Mouse (Mus musculus): ENCODE data around the gene Stn1.

Gene Stn1

DNA sequence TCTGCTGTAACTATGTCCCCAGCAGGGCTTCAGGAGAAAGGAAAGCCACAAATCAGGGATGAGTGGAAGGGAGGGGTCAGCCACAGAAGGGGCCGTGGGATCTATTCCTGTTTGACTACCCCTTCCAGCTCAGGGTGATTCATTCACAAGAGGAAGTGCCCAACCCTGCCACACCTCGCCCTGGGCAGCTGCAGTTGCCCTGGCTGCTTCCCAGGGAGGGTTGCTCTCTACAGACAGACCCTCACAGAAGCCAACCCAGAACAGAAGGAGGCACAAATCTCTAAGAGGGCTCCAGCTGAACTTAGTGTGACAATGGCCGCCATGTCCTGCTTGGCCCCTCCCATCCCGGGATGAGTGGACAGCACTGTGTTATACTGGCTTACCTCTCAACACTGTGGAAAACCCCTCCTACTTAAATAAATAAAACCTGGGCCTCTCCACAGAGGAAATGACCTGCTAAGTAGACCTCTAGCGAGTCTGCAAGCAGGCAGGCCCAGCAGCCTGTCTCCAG, 28.5 kb downstream of the Stn1 start:
- no peak for DNase-seq (ENCODE audit: low spot score)

- DNase-seq (ENCODE audit: low spot score) = no peak
Measured at GRCm38 (mm10) chr19:47508191-47508590, 29.1 kb downstream of the Stn1 start.

- DNase-seq (ENCODE audit: low spot score) = no peak
Measured at GRCm38 (mm10) chr19:47507128-47508121, 29.9 kb downstream of the Stn1 start.

- DNase-seq (ENCODE audit: low spot score) = no peak
Measured at GRCm38 (mm10) chr19:47503625-47504024, 33.7 kb downstream of the Stn1 start.

DNA sequence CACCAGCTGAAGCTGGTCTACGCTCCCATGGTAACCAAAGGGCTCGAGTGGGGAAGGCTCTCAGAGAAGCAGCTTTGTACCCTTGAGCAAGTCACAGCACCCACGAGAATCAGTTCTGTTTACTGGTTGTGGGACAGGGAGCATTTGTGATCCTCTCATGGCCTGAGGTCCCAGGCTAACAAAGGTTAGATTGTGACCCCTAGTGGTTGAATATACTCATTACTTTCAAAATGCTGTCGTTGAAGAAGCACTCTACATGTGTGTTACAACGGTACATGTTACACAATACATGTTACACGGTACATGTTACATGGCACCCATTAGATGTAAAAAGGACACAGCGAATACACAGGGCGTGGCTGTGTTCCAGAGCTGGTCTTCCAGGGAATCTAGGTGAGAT, 34.7 kb downstream of the Stn1 start:
- no peak for DNase-seq (ENCODE audit: low spot score)

DNA sequence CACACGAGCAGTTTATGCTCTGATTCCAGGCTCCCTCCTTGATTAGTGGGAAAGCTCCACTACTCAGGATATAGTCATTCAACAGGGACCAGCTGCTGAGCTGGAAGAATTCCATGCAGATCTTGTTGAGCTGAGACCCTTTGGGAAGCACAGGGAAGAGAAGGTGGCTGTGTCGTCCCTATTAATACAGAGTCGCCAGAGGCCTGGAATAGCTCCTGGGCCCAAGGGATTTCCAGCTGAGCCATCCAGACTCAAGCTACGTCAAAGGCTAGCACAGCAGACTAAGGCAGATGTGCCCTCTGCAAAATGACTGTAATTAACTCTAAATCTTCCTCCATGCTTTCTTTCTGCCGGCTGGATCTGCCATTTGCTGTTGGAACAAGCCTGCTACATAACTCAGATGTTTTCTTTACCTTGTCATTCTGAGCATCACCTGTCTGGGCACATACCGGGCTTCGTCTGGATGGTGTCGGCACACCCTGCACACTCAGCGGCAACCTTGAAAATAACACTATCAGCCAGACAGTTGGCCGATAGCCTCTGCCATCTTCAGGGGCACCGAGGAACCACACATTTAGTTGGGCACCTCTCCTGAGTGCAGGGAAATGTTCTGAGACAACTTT, 36.8 kb downstream of the Stn1 start:
- DNase-seq (ENCODE audit: low spot score) = no peak

- no peak for DNase-seq (ENCODE audit: low spot score)
Measured at GRCm38 (mm10) chr19:47499841-47500240, 37.5 kb downstream of the Stn1 start.

DNA sequence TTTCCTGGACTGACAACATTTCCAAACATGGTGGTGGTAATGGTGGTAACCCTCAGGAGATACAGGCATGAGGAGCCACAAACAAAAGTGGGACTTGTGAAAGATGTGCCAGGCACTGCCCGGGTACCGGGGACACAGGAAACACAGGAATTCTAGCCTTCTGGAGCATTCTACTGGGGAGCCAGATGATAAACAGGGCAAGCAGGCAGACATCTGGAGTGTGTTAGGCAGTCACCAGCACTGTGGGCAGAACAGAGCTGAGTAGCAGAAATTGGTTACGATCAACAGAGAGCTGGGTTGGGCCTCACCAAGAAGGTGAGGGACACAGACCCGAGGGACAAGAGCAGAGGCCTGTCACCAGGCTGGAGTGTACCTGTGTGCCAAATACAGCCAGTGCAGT, 38.4 kb downstream of the Stn1 start:
- no peak for DNase-seq (ENCODE audit: low spot score)

DNA sequence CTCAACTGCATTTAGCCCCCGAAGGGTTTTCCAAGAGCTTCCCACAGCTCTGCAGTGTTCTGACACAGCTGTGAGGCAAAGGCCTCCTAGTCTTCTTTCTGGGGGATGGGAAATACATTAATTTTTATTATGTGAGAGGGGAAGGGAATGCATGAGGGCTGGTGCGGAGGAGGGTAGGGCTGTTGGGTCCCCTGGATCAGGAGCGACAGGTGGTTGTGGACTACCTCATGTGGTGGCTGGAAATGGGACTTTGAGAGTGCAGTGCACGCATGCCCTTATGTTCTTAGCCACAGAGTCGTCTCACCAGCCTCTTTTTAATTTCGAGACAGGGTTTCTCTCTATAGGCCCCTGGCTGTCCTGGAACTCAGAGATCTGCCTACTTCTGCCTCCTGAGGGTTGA, 39.6 kb downstream of the Stn1 start:
- DNase-seq (ENCODE audit: low spot score) = no peak

DNA sequence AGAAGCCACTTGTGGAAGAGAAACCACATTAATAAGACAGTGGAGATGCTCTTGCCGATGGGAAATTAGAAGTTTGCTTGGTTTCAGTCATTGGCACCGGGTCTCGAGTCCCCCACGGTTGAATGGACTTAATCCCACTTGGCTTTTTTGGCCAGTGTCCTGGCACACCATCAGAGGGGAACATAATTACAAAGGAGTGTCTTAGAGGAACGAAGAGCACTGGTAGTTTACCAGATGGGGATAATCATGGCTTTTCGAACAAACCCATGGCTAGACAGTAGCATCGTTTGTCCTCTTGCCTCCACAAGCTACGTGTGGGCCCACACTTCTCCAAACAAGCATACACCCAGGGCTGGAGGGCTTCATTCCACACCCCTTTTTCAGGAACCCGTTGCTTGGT, 40.0 kb downstream of the Stn1 start:
- DNase-seq (ENCODE audit: low spot score) = no peak

DNA sequence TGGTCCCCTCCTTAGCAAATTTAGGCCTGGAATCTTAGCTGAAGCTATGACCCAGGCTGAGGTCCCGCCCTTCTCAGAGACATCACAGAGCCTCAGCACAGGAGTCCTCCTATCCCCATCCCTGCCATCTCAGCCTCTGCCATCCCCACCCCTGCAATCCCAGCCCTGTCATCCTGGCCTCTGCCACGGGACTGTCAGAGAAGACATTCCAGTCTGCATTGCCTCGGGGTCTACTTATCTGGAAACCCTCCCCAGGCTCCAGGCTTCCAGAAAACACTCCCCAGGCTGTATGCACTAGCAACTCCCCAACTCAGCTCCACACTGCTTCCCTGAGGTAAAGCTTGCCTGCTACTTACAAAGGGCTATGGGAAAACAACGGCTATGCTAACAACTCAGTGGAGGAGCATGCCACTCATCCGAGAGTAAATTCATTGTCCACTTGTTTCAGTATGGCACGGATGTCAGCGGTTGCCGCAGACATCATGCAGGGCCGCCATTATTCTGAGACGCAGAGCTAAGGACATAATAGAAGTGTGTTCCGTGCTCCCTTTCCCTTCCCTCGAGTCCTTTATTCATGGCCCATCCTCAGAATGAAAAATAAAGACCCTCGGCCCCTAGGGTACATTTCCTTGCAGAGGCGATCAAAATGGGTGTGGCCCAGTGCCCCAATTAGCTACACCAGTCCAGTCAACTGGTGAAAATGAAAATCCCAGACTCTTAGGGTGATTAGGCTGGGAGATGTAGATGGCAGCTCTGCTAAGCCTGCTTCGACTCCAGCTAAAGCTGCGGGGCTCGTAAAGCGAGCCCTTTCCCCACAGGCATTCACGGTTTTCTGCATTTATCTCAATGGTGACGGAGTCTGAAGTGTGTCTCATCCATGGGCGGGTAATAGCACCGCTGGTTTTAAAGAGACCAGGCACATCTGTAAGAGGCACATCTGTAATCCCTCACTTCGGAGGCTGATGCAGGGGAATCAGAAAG, 44.0 kb downstream of the Stn1 start:
- no peak for DNase-seq (ENCODE audit: low spot score)

DNA sequence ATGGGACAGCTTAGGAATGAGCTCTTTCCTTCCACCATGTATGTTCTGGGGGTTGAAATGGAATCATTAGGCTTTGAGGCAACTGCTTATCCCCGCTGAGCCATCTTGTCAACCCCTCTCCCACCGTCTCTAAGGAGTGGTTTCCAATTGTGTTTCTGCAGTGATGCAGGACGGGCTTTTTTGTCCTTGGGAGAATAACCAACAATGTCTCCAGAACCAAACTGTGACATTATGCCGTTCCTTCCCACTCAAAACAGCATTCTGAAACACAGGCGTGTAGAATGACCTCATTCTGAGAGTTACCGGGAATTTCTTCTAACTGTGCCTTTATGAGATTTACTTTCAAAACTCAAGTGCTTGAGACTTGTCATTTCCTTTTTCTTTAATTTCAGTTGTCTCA, 44.9 kb downstream of the Stn1 start:
- DNase-seq (ENCODE audit: low spot score) = no peak

- no peak for DNase-seq (ENCODE audit: low spot score)
Measured at GRCm38 (mm10) chr19:47491853-47492252, 45.5 kb downstream of the Stn1 start.

DNA sequence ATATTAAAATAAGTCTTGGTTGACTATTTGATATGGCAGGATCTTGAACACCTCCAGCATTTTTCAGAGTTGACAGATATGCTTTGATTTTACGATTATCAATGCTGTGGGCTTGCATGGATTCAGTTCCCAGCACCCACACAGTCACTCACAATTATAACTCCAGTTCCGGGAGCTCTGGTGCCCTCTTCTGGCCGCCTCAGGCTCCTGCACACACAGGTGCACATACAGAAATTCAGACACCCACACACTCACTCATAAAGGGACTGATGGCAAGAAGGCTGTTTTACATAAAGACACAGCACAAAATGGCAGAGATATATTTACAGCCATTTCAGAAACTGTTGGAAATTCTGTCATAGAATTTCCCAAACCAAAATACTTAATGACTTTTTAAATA, 48.1 kb downstream of the Stn1 start:
- DNase-seq (ENCODE audit: low spot score) = no peak

DNA sequence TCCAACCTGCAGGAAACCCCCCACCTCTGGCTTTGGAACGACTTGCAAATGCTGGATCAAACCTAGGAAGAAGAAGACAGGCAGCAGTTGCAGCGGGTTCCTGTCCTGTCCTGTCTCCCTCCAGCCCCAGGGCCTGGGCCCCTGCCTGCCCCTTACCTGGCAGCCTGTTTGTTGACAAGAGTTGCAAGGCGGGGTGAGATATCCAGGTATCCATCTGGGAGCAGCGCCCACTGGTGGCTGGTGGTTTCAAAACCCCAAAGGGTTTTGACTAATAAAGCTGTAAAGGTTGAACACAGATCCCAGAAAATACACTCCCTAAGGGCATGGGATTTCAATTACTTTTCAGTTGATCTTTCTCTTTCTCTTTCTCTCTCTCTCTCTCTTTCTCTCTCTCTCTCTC, 49.1 kb downstream of the Stn1 start:
- no peak for DNase-seq (ENCODE audit: low spot score)

- DNase-seq (ENCODE audit: low spot score) = no peak
Measured at GRCm38 (mm10) chr19:47487572-47487971, 49.7 kb downstream of the Stn1 start.

DNA sequence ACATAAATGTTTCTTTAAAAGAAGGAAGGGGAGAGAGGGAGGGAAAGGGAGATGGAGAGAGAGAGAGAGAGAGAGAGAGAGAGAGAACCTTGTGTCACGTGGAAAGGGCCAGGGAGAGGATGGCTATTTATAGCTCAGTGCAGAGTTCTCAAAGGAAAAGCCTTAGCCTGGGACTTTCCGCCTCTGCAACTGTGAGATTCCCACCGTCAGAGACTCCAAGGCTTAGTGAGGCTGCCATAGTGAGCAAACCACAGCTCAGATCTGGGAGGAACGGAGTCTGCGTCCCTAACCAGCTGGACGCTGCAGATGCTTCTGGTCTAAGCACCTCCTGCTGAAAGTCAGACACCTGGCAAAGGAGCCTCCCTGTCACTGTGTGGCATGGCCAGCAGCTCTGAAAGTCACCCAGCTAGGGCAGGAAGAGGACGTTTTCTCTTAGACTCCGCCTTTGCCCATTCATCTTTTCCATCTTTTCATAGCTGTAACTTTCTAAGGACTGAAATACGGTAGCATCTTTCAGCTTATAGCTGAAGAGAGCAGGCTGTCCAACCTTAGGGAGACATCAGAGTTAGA, 51.2 kb downstream of the Stn1 start:
- no peak for DNase-seq (ENCODE audit: low spot score)

GRCm38 (mm10) chr19:47484110-47484509, 53.2 kb downstream of the Stn1 start:
- DNase-seq (ENCODE audit: low spot score) = no peak

DNA sequence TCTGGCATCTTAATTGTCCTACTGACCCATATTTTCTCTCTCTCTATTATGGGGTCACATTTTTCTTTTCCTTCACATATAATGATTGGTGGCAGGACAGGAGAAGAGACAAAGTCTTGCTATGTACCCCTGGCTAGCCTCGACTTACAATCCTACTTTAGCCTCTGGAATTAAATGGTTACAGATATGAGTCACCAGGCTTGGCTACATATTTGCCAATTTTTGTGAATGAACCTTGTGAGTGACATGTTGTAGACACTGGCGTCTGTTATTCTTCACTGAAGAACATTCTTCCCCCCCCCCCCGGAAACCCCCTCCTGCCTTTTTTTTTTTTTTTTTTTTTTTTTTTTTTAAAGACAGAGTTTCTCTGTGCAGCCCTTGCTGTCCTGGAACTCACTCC, 54.0 kb downstream of the Stn1 start:
- DNase-seq (ENCODE audit: low spot score) = no peak

GRCm38 (mm10) chr19:47473453-47473852, 63.9 kb downstream of the Stn1 start:
- DNase-seq (ENCODE audit: low spot score) = no peak

- no peak for DNase-seq (ENCODE audit: low spot score)
Measured at GRCm38 (mm10) chr19:47472881-47473400, 64.4 kb downstream of the Stn1 start.
